Mouse (Mus musculus) myocyte (in vitro differentiated cells): ENCODE measurements at regions not wholly inside any gene's neighbourhood (a gene's known extent, or its start where the extent isn't known, plus 50 kb on each side); places are given as distances from the start of the nearest gene placed in this dataset.

Experiments used
- H3K27me3 ChIP-seq: one replicate; pipeline ENCODE4 v1.6.1; 2011; ENCODE audit not compliant: control insufficient read depth, insufficient read depth, insufficient read length
- H3K36me3 ChIP-seq: one replicate; pipeline ENCODE4 v1.6.1; 2011; ENCODE audit not compliant: control insufficient read depth, insufficient read depth
- H3K4me2 ChIP-seq: one replicate; pipeline ENCODE4 v1.6.1; 2011; ENCODE audit warnings: low read depth, control low read depth
- H3K4me3 ChIP-seq: one replicate; pipeline ENCODE4 v1.5.1; 2011; ENCODE audit warnings: mild to moderate bottlenecking, control low read depth, moderate library complexity
- H3K79me2 ChIP-seq: one replicate; pipeline ENCODE4 v1.6.1; 2011; ENCODE audit not compliant: control insufficient read depth, insufficient read depth
- H3ac ChIP-seq: one replicate; pipeline ENCODE4 v1.6.1; 2011; ENCODE audit not compliant: control insufficient read depth, insufficient read length
- CEBPB ChIP-seq: IDR thresholded peaks from 2 replicates; pipeline ENCODE4 v1.6.1; 2011; ENCODE audit warnings: mild to moderate bottlenecking, moderate library complexity; ENCODE audit not compliant: poor library complexity, insufficient read depth, severe bottlenecking
- E2F4 ChIP-seq: IDR thresholded peaks from one replicate; pipeline ENCODE4 v1.6.1; 2011; ENCODE audit warnings: mild to moderate bottlenecking, control low read depth, moderate library complexity; ENCODE audit not compliant: insufficient read depth
- MAX ChIP-seq: IDR thresholded peaks from one replicate; pipeline ENCODE4 v1.6.1; 2011; ENCODE audit warnings: low read depth, mild to moderate bottlenecking, control low read depth
- MYOD1 ChIP-seq, 3 experiments: IDR thresholded peaks; one replicate each; pipeline ENCODE4 v1.6.1; 2011; ENCODE audit warnings: control low read depth in 2 of 3, low read depth in 2 of 3, mild to moderate bottlenecking in 2 of 3, moderate library complexity in 1 of 3; ENCODE audit not compliant: insufficient read length in 2 of 3, control insufficient read depth in 1 of 3
- MYOG ChIP-seq, 3 experiments: IDR thresholded peaks; one replicate each; pipeline ENCODE4 v1.6.1; 2011; ENCODE audit warnings: control low read depth in 2 of 3, low read depth in 2 of 3, mild to moderate bottlenecking in 2 of 3; ENCODE audit not compliant: insufficient read length in 2 of 3, control insufficient read depth in 1 of 3, insufficient read depth in 1 of 3
- POLR2A ChIP-seq: IDR thresholded peaks from one replicate; pipeline ENCODE4 v1.6.1; 2011; ENCODE audit warnings: low read depth, mild to moderate bottlenecking, control low read depth, moderate library complexity; ENCODE audit not compliant: insufficient read length
- POLR2AphosphoS2 ChIP-seq: IDR thresholded peaks from one replicate; pipeline ENCODE4 v1.6.1; 2011; ENCODE audit warnings: low read depth, control low read depth; ENCODE audit not compliant: insufficient read length
- REST ChIP-seq: IDR thresholded peaks from one replicate; pipeline ENCODE4 v1.6.1; 2011; ENCODE audit warnings: mild to moderate bottlenecking, control low read depth, moderate library complexity; ENCODE audit not compliant: insufficient read depth, insufficient read length
- SRF ChIP-seq: IDR thresholded peaks from one replicate; pipeline ENCODE4 v1.6.1; 2011; ENCODE audit warnings: low read depth; ENCODE audit not compliant: control insufficient read depth, insufficient read length
- TCF12 ChIP-seq: IDR thresholded peaks from one replicate; pipeline ENCODE4 v1.6.1; 2011; ENCODE audit warnings: mild to moderate bottlenecking, control low read depth; ENCODE audit not compliant: poor library complexity, insufficient read depth, severe bottlenecking
- TCF3 ChIP-seq: IDR thresholded peaks from one replicate; pipeline ENCODE4 v1.6.1; 2011; ENCODE audit warnings: low read depth, control low read depth; ENCODE audit not compliant: insufficient read length
- USF1 ChIP-seq: IDR thresholded peaks from one replicate; pipeline ENCODE4 v1.6.1; 2011; ENCODE audit warnings: low read depth, mild to moderate bottlenecking, control low read depth, moderate library complexity

GRCm38 (mm10) chr15:94219907-94220306, 245.3 kb downstream of the Adamts20 start:
- Histone ChIP-seq H3K4me2 (no peak overlapping the region), H3K36me3 (no peaks in the 10 kb centered on the region), H3K79me2 (no peaks in the 10 kb centered on the region), H3K27me3 (no peaks in the 10 kb centered on the region), H3K4me3 (no peak overlapping the region), H3ac (no peak overlapping the region)
- TF ChIP-seq CEBPB = no peak
- TF ChIP-seq SRF = no peak
- no peak for TF ChIP-seq TCF12
- TF ChIP-seq MYOD1 (IDR thresholded peaks at IDR 0.05; ENCODE audit: control insufficient read depth in 1 of 3, insufficient read length in 2 of 3, low read depth in 2 of 3) = no peak

- TF ChIP-seq TCF12 = no peak
- no peak for TF ChIP-seq MAX
- TF ChIP-seq USF1 = no peak
- no peak for TF ChIP-seq SRF
- TF ChIP-seq TCF3 = no peak
- TF ChIP-seq REST = no peak
- TF ChIP-seq MYOD1 (IDR thresholded peaks at IDR 0.05; ENCODE audit: control insufficient read depth in 1 of 3, insufficient read length in 2 of 3, low read depth in 2 of 3) = no peak
- no peak for TF ChIP-seq MYOG (IDR thresholded peaks at IDR 0.05; ENCODE audit: control insufficient read depth in 1 of 3, insufficient read depth in 1 of 3, insufficient read length in 2 of 3, low read depth in 2 of 3)
- no peak for TF ChIP-seq E2F4
- TF ChIP-seq CEBPB = no peak
- no peak for TF ChIP-seq POLR2A
- TF ChIP-seq POLR2AphosphoS2 = no peak
- Histone ChIP-seq H3K27me3 (no peaks in the 10 kb centered on the region), H3K36me3 (no peaks in the 10 kb centered on the region), H3K79me2 (no peaks in the 10 kb centered on the region), H3K4me2 (no peak overlapping the region), H3ac (no peak overlapping the region), H3K4me3 (no peak overlapping the region)
Observed at GRCm38 (mm10) chr15:94216703-94217102, 248.5 kb downstream of the Adamts20 start.

DNA sequence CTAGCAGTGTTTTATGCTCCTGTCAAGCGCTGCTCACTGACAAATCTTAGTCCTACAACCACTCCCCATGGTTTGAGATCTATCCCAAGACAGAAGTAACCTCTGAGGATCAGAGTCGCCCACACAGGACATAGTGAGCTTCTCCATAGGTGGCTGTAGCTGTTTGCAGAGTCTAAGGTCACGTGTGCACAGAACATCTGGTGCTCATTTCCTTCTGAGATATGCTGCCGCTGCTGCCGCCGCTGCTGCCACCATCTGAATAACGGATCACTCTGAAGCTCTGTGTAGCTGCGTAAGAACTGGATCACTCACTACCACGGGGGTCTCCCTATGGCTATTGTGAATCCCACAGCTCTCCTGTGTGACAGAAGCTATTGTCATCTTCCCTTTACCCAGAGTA, 250.8 kb downstream of the Adamts20 start:
- H3K36me3 ChIP-seq = no peaks in the 10 kb centered on the region
- no peaks in the 10 kb centered on the region for H3K79me2 ChIP-seq
- no peak for TF ChIP-seq TCF12
- peak; percentile 57 for TF ChIP-seq USF1
- no peak overlapping the region for H3ac ChIP-seq
- H3K4me2 ChIP-seq = no peak overlapping the region
- H3K4me3 ChIP-seq = no peak overlapping the region
- no peaks in the 10 kb centered on the region for H3K27me3 ChIP-seq

- no peak overlapping the region for H3ac ChIP-seq
Observed at GRCm38 (mm10) chr15:94213393-94213792, 251.8 kb downstream of the Adamts20 start.

GRCm38 (mm10) chr15:94208476-94208875, 256.7 kb downstream of the Adamts20 start:
- TF ChIP-seq MYOD1 (IDR thresholded peaks at IDR 0.05; ENCODE audit: control insufficient read depth in 1 of 3, insufficient read length in 2 of 3, low read depth in 2 of 3) (no peak), POLR2A (no peak), REST (no peak), MAX (no peak), USF1 (no peak), TCF3 (no peak), MYOG (IDR thresholded peaks at IDR 0.05; ENCODE audit: control insufficient read depth in 1 of 3, insufficient read depth in 1 of 3, insufficient read length in 2 of 3, low read depth in 2 of 3) (no peak), CEBPB (no peak), E2F4 (no peak)
- Histone ChIP-seq H3ac (no peak overlapping the region), H3K4me2 (no peak overlapping the region), H3K36me3 (no peaks in the 10 kb centered on the region), H3K4me3 (no peak overlapping the region), H3K79me2 (no peaks in the 10 kb centered on the region), H3K27me3 (no peaks in the 10 kb centered on the region)

More at GRCm38 (mm10) chr15:94213393-94213792, 251.8 kb downstream of the Adamts20 start:
- no peaks in the 10 kb centered on the region for H3K79me2 ChIP-seq
- H3K4me2 ChIP-seq = no peak overlapping the region
- no peaks in the 10 kb centered on the region for H3K27me3 ChIP-seq
- no peak overlapping the region for H3K4me3 ChIP-seq
- TF ChIP-seq SRF (no peak), MYOG (IDR thresholded peaks at IDR 0.05; ENCODE audit: control insufficient read depth in 1 of 3, insufficient read depth in 1 of 3, insufficient read length in 2 of 3, low read depth in 2 of 3) (no peak), POLR2AphosphoS2 (no peak), REST (no peak), USF1 (no peak), MYOD1 (IDR thresholded peaks at IDR 0.05; ENCODE audit: control insufficient read depth in 1 of 3, insufficient read length in 2 of 3, low read depth in 2 of 3) (no peak), TCF3 (no peak), POLR2A (no peak), TCF12 (no peak), CEBPB (no peak), E2F4 (no peak), MAX (no peak)
- H3K36me3 ChIP-seq = no peaks in the 10 kb centered on the region
